Mouse (Mus musculus) liver, embryonic 15.5 days (tissue): ENCODE data around the gene C2cd2. TPM values are rescaled to one million over a fixed set of nuclear protein-coding genes. Genes with fewer than 3 reads are reported as not detected.

Experiments
- ATAC-seq: fragments of 200-750 bp; cut with Nextera tagmentation; 2 replicates; pipeline ENCODE4 v1.8.0; 2017; ENCODE audit warnings: moderate number of reproducible peaks, mild to moderate bottlenecking, moderate library complexity; ENCODE audit not compliant: insufficient read depth
- H3K27ac ChIP-seq: fragments of 300-500 bp; sonication (generic); replicated peaks from 2 replicates; pipeline ENCODE4 v1.5.1; 2015; ENCODE audit warnings: mild to moderate bottlenecking, inconsistent platforms
- H3K27me3 ChIP-seq: fragments of 300-500 bp; sonication (generic); 2 replicates; pipeline ENCODE4 v1.6.1; 2015; ENCODE audit warnings: mild to moderate bottlenecking, inconsistent platforms
- H3K36me3 ChIP-seq: fragments of 300-500 bp; sonication (generic); replicated peaks from 2 replicates; pipeline ENCODE4 v1.6.1; 2015; ENCODE audit warnings: moderate library complexity, mild to moderate bottlenecking, inconsistent platforms
- H3K4me1 ChIP-seq: fragments of 300-500 bp; sonication (generic); replicated peaks from 2 replicates; pipeline ENCODE4 v1.6.1; 2015; ENCODE audit warnings: inconsistent platforms
- H3K4me2 ChIP-seq: fragments of 300-500 bp; sonication (generic); 2 replicates; pipeline ENCODE4 v1.6.1; 2015; ENCODE audit warnings: moderate library complexity, mild to moderate bottlenecking, inconsistent platforms
- H3K4me3 ChIP-seq: fragments of 300-500 bp; sonication (generic); replicated peaks from 2 replicates; pipeline ENCODE4 v1.5.1; 2015; ENCODE audit warnings: mild to moderate bottlenecking, inconsistent platforms
- H3K9ac ChIP-seq: fragments of 300-500 bp; sonication (generic); 2 replicates; pipeline ENCODE4 v1.6.1; 2015; ENCODE audit warnings: moderate library complexity, mild to moderate bottlenecking, inconsistent platforms
- H3K9me3 ChIP-seq: fragments of 300-500 bp; sonication (generic); replicated peaks from 2 replicates; pipeline ENCODE4 v1.6.1; 2016; ENCODE audit warnings: inconsistent platforms
- WGBS: fragments of 180-500 bp; shearing (Covaris S2); methylation state at CpG from one replicate; pipeline ENCODE4 v1.1.7; 2015; ENCODE audit warnings: mixed read lengths; ENCODE audit not compliant: insufficient replicate concordance; 5-methylcytosine and 5-hydroxymethylcytosine counted together
- polyA plus RNA-seq: library from polyadenylated mRNA; unstranded; fragments of >200 nt; fragmentation: Nextera tagmentation; extraction: Ambion mirVana; gene quantifications from 2 replicates; pipeline ENCODE4 v1.2.1, GENCODE M21; 2015

Gene C2cd2
- polyA plus RNA-seq, 1 experiment from 2014 or later = 6.0 TPM

DNA sequence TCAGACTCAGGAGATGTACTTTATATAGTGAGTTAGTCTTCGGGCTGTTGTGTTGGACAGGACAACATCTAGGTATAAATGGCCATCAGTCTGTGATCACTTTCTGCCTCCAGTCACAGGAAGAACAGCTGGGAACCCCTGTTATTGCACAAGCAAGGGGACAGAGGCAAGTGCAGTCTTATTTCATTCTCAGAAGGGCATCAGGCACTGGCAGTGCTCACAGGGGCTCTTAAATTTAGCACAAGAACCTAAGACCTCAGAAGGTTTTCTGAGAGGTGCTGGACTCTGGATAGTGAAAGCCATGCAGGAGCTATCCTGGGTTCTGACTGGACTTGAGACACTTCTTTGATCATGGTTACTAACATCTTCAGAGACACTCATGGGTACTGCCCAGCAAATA lies 78.7 kb downstream of the C2cd2 start:
- no peak for ATAC-seq
- WGBS = 73% methylated on average over 1 of the region's 1 CpGs
- no peaks in the 10 kb centered on the region for H3K27me3 ChIP-seq
- no peak overlapping the region for H3K4me3 ChIP-seq
- no peak overlapping the region for H3K4me2 ChIP-seq
- no peaks in the 10 kb centered on the region for H3K9me3 ChIP-seq
- no peaks in the 10 kb centered on the region for H3K36me3 ChIP-seq
- no peak overlapping the region for H3K9ac ChIP-seq
- no peak overlapping the region for H3K27ac ChIP-seq
- H3K4me1 ChIP-seq = no peaks in the 10 kb centered on the region

DNA sequence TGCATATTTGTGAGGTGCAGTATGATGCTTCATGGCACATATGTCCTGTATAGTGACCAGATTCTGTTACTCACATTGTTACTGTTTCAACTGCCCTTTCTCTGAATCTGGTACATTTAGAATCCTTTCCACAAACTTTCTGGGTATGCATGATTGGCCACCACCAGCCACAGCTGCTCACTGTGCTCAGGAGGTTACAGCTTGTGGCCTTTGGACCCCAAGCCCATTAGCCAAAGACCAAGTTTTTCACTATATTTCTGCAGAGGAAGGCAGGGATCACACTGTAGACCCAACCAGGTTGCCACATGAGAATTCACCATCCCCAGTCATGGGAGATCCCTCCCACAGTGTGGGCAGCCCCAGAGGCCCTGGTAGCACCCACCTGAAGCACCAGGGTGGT lies 79.5 kb downstream of the C2cd2 start:
- Histone ChIP-seq H3K36me3 (no peaks in the 10 kb centered on the region), H3K9me3 (no peaks in the 10 kb centered on the region), H3K9ac (no peak overlapping the region), H3K4me2 (no peak overlapping the region), H3K27ac (no peak overlapping the region), H3K4me3 (no peak overlapping the region), H3K27me3 (no peaks in the 10 kb centered on the region), H3K4me1 (no peaks in the 10 kb centered on the region)
- ATAC-seq = no peak

DNA sequence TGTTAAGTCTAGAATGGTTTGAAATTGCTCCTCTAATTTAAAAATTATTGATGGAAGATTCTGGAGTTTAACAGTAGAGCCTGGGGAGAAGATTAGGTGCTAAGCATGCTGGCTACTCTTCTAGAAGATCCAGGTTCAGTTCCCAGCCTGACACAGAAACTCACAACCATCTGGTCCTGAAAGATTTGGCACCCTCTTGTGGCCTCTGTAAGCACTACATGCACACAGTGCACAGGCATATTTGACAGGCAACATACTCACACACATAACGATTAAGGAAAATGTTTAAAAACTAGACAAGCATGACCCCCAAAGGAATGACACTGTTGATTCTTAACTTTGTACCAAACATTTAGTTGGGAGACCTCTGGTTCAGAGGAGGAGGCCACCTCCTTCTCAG lies 83.3 kb downstream of the C2cd2 start:
- H3K9ac ChIP-seq = no peak overlapping the region
- 0 out of 2 replicates have a peak, but pooled peaks cover 3% of the 10 kb centered on the region for H3K36me3 ChIP-seq
- no peak for ATAC-seq
- H3K9me3 ChIP-seq = no peaks in the 10 kb centered on the region
- 65% methylated on average over 1 of the region's 1 CpGs for WGBS
- no peaks in the 10 kb centered on the region for H3K27me3 ChIP-seq
- no peaks in the 10 kb centered on the region for H3K4me1 ChIP-seq
- H3K4me2 ChIP-seq = no peak overlapping the region
- H3K27ac ChIP-seq = no peak overlapping the region
- H3K4me3 ChIP-seq = no peak overlapping the region

DNA sequence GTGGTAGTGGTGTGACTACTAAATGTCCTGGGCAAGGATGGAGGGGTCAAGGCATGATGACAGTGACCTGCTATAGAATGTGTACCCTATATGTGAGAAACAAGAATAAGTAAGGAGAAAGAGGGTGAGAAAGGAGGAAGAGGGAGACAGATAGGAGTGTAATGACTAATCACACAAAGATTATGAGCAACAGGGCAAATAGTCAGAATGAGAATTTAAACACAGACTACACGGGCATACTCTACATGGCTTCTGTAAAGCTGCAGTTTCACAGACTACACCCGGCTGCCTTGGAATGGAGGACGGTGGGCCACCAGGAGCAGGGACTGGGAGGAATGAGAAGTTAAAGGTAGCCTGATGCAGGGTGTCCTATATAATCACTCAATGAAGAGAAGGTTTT lies 84.9 kb downstream of the C2cd2 start:
- no peak overlapping the region for H3K4me3 ChIP-seq
- H3K36me3 ChIP-seq = 0 out of 2 replicates have a peak, but pooled peaks cover 6% of the 10 kb centered on the region
- no peak overlapping the region for H3K27ac ChIP-seq
- H3K4me1 ChIP-seq = no peaks in the 10 kb centered on the region
- no peak for ATAC-seq
- H3K9me3 ChIP-seq = no peaks in the 10 kb centered on the region
- no peaks in the 10 kb centered on the region for H3K27me3 ChIP-seq
- H3K4me2 ChIP-seq = no peak overlapping the region
- WGBS = 66% methylated on average over 3 of the region's 3 CpGs
- no peak overlapping the region for H3K9ac ChIP-seq

GRCm38 (mm10) chr16:97875101-97875500 lies 87.3 kb downstream of the C2cd2 start:
- Histone ChIP-seq H3K27me3 (no peaks in the 10 kb centered on the region), H3K4me1 (no peaks in the 10 kb centered on the region), H3K4me3 (no peak overlapping the region), H3K9ac (no peak overlapping the region), H3K36me3 (0 out of 2 replicates have a peak, but pooled peaks cover 6% of the 10 kb centered on the region), H3K9me3 (no peaks in the 10 kb centered on the region), H3K27ac (no peak overlapping the region), H3K4me2 (no peak overlapping the region)
- ATAC-seq = no peak
- WGBS = 75% methylated on average over 4 of the region's 4 CpGs

- 0 out of 2 replicates have a peak, but pooled peaks cover 6% of the 10 kb centered on the region for H3K36me3 ChIP-seq
- H3K4me1 ChIP-seq = no peaks in the 10 kb centered on the region
- H3K27ac ChIP-seq = no peak overlapping the region
- WGBS = 46% methylated on average over 1 of the region's 1 CpGs
- no peak overlapping the region for H3K4me3 ChIP-seq
- H3K27me3 ChIP-seq = no peaks in the 10 kb centered on the region
- ATAC-seq = no peak
- H3K9me3 ChIP-seq = no peaks in the 10 kb centered on the region
- H3K4me2 ChIP-seq = no peak overlapping the region
- no peak overlapping the region for H3K9ac ChIP-seq
These were observed 88.0 kb downstream of the C2cd2 start for GRCm38 (mm10) chr16:97874376-97874775.

GRCm38 (mm10) chr16:97872657-97873056 lies 89.7 kb downstream of the C2cd2 start:
- H3K36me3 ChIP-seq = peaks cover 14% of the 10 kb centered on the region; the same call in 1 of the 2 replicates
- WGBS = 73% methylated on average over 5 of the region's 5 CpGs
- no peaks in the 10 kb centered on the region for H3K4me1 ChIP-seq
- ATAC-seq = no peak
- H3K27ac ChIP-seq = no peak overlapping the region
- H3K9ac ChIP-seq = no peak overlapping the region
- H3K4me3 ChIP-seq = no peak overlapping the region
- H3K9me3 ChIP-seq = no peaks in the 10 kb centered on the region
- no peak overlapping the region for H3K4me2 ChIP-seq
- H3K27me3 ChIP-seq = no peaks in the 10 kb centered on the region

GRCm38 (mm10) chr16:97869193-97870102 lies 93.0 kb downstream of the C2cd2 start:
- Histone ChIP-seq H3K27me3 (no peaks in the 10 kb centered on the region), H3K9me3 (no peaks in the 10 kb centered on the region), H3K4me3 (no peak overlapping the region), H3K9ac (no peak overlapping the region), H3K27ac (no peak overlapping the region), H3K36me3 (peaks cover 11% of the 10 kb centered on the region; the same call in 1 of the 2 replicates), H3K4me2 (no peak overlapping the region), H3K4me1 (no peaks in the 10 kb centered on the region)
- WGBS = 60% methylated on average over 6 of the region's 6 CpGs
- ATAC-seq = no peak

- Histone ChIP-seq H3K4me1 (no peaks in the 10 kb centered on the region), H3K9ac (no peak overlapping the region), H3K4me3 (no peak overlapping the region), H3K36me3 (peaks cover 8% of the 10 kb centered on the region; the same call in 1 of the 2 replicates), H3K27me3 (no peaks in the 10 kb centered on the region), H3K9me3 (no peaks in the 10 kb centered on the region), H3K27ac (no peak overlapping the region), H3K4me2 (no peak overlapping the region)
- 63% methylated on average over 3 of the region's 3 CpGs for WGBS
- ATAC-seq = no peak
These were observed 98.4 kb downstream of the C2cd2 start for GRCm38 (mm10) chr16:97863932-97864467.

DNA sequence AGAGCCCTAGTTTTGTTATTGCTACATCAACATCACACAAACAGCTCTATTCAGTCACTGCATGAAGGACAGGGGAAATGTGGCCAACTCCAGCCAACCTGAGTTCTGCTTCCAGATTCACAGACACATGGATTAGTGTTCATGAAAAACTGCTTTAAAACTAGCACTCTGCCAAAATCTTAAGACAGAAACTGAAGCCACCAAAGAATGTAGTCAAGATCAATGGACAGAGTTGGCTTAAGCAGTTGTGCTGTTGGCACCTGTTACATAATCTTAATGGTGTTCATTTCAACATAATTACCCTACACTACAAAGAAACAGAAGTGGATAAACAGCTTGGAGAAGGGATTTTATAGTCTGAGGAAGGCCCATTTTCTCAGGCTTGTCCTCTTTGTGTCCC lies 106.3 kb downstream of the C2cd2 start:
- Histone ChIP-seq H3K4me3 (no peak overlapping the region), H3K4me1 (peaks cover 24% of the 10 kb centered on the region), H3K36me3 (no peaks in the 10 kb centered on the region), H3K27ac (no peak overlapping the region), H3K4me2 (no peak overlapping the region), H3K9ac (no peak overlapping the region), H3K27me3 (no peaks in the 10 kb centered on the region), H3K9me3 (no peaks in the 10 kb centered on the region)
- no peak for ATAC-seq

GRCm38 (mm10) chr16:97851741-97852319 lies 110.6 kb downstream of the C2cd2 start, which contains the start of gene Prdm15:
TSS of gene Prdm15 (minus strand) at chr16:97851850.
- Histone ChIP-seq H3K36me3 (no peaks in the 10 kb centered on the region), H3K4me1 (peaks cover 50% of the 10 kb centered on the region)

More at GRCm38 (mm10) chr16:97851741-97852319, 110.6 kb downstream of the C2cd2 start, which contains the start of gene Prdm15:
- Histone ChIP-seq H3K27me3 (no peaks in the 10 kb centered on the region), H3K4me2 (peak within 1 kb of the TSS; percentile 88), H3K9me3 (no peaks in the 10 kb centered on the region), H3K4me3 (peak within 1 kb of the TSS; percentile 87), H3K9ac (peak within 1 kb of the TSS; percentile 91), H3K27ac (peak within 1 kb of the TSS; percentile 89)
- ATAC-seq = peak; percentile 82
- WGBS = under 1% methylated on average over 31 of the region's 31 CpGs
